Mouse (Mus musculus) intestine, postnatal 0 days (tissue): Measurements from ENCODE around the gene Smarcd2. TPM values are rescaled to one million over a fixed set of nuclear protein-coding genes. Genes with fewer than 3 reads are reported as not detected.

Source experiments
- ATAC-seq: fragments of 200-750 bp; cut with Nextera tagmentation; 2 replicates; pipeline ENCODE4 v1.8.0; 2017; ENCODE audit warnings: mild to moderate bottlenecking, moderate TSS enrichment, moderate library complexity
- H3K27ac ChIP-seq: fragments of 300-500 bp; sonication (generic); 2 replicates; pipeline ENCODE4 v1.5.1; 2014; ENCODE audit warnings: mild to moderate bottlenecking, low read depth, low read length, moderate library complexity
- H3K27me3 ChIP-seq: fragments of 300-500 bp; sonication (generic); replicated peaks from 2 replicates; pipeline ENCODE4 v1.6.1; 2014; ENCODE audit warnings: low read length, mixed read lengths; ENCODE audit not compliant: control insufficient read depth, insufficient read depth
- H3K36me3 ChIP-seq: fragments of 300-500 bp; sonication (generic); 2 replicates; pipeline ENCODE4 v1.6.1; 2014; ENCODE audit warnings: mild to moderate bottlenecking, moderate library complexity; ENCODE audit not compliant: control insufficient read depth, insufficient read depth
- H3K4me1 ChIP-seq: fragments of 300-500 bp; sonication (generic); replicated peaks from 2 replicates; pipeline ENCODE4 v1.6.1; 2014; ENCODE audit warnings: antibody characterized with exemption, low read length, mixed read lengths; ENCODE audit not compliant: control insufficient read depth, insufficient read depth
- H3K4me2 ChIP-seq: fragments of 300-500 bp; sonication (generic); replicated peaks from 2 replicates; pipeline ENCODE4 v1.6.1; 2014; ENCODE audit warnings: low read depth, mild to moderate bottlenecking, moderate library complexity
- H3K4me3 ChIP-seq: fragments of 300-500 bp; sonication (generic); 2 replicates; pipeline ENCODE4 v1.5.1; 2014; ENCODE audit warnings: low read depth, low read length
- H3K9ac ChIP-seq: fragments of 300-500 bp; sonication (generic); 2 replicates; pipeline ENCODE4 v1.6.1; 2014; ENCODE audit warnings: mild to moderate bottlenecking, low read depth, low read length
- H3K9me3 ChIP-seq: fragments of 300-500 bp; sonication (generic); 2 replicates; pipeline ENCODE4 v1.6.1; 2016; ENCODE audit warnings: mixed run types; ENCODE audit not compliant: control insufficient read depth
- CTCF ChIP-seq: sonication (generic); IDR thresholded peaks from 2 replicates; pipeline ENCODE4 v1.5.1; 2016; ENCODE audit warnings: low read depth, mild to moderate bottlenecking, control low read depth, antibody characterized with exemption, moderate library complexity
- WGBS: fragments of 180-500 bp; shearing (Covaris S2); extraction: QIAGEN DNeasy Blood & Tissue Kit; methylation state at CpG from one replicate; pipeline ENCODE4 v1.1.7; 2014; 5-methylcytosine and 5-hydroxymethylcytosine counted together
- polyA plus RNA-seq: library from polyadenylated mRNA; unstranded; fragments of >200 nt; fragmentation: Nextera tagmentation; extraction: Ambion mirVana; gene quantifications from 2 replicates; pipeline ENCODE4 v1.2.1, GENCODE M21; 2015

Smarcd2 gene
- polyA plus RNA-seq, 1 experiment from 2014 or later = 25.3 TPM

GRCm38 (mm10) chr11:106271794-106272643, 753 bp downstream of the Smarcd2 start:
- peak overlapping the region; percentile 97 for H3K4me3 ChIP-seq
- H3K9me3 ChIP-seq = no peaks in the 10 kb centered on the region
- H3K4me1 ChIP-seq = peaks cover 10% of the 10 kb centered on the region
- TF ChIP-seq CTCF = no peak
- H3K27ac ChIP-seq = peak overlapping the region; percentile 98
- ATAC-seq = peak; percentile 34
- WGBS = under 1% methylated on average over 41 of the region's 41 CpGs
- peaks cover 3% of the 10 kb centered on the region for H3K36me3 ChIP-seq
- no peaks in the 10 kb centered on the region for H3K27me3 ChIP-seq
- peak overlapping the region; percentile 77 for H3K4me2 ChIP-seq
- H3K9ac ChIP-seq = peak overlapping the region; percentile 95

- Histone ChIP-seq H3K4me1 (peaks cover 10% of the 10 kb centered on the region), H3K36me3 (peaks cover 11% of the 10 kb centered on the region), H3K27me3 (no peaks in the 10 kb centered on the region), H3K4me3 (peak overlapping the region; percentile 97), H3K4me2 (peak overlapping the region; percentile 77), H3K9me3 (no peaks in the 10 kb centered on the region), H3K27ac (peak overlapping the region; percentile 98; the same call in 1 of the 2 replicates), H3K9ac (peak overlapping the region; percentile 95)
- peak; percentile 47 for TF ChIP-seq CTCF
- 11% methylated on average over 5 of the region's 5 CpGs for WGBS
- ATAC-seq = no peak
Measured at GRCm38 (mm10) chr11:106271131-106271793, 1.5 kb downstream of the Smarcd2 start.

GRCm38 (mm10) chr11:106269060-106269431, 3.7 kb downstream of the Smarcd2 start:
- Histone ChIP-seq H3K27ac (no peak overlapping the region), H3K9me3 (no peaks in the 10 kb centered on the region), H3K4me3 (no peak overlapping the region), H3K9ac (no peak overlapping the region), H3K4me2 (peak overlapping the region; percentile 35), H3K27me3 (no peaks in the 10 kb centered on the region), H3K4me1 (no peaks in the 10 kb centered on the region; the same call in none of the 2 replicates), H3K36me3 (peaks cover 33% of the 10 kb centered on the region)
- 18% methylated on average over 3 of the region's 3 CpGs for WGBS
- no peak for ATAC-seq
- no peak for TF ChIP-seq CTCF

- peak overlapping the region; percentile 35 for H3K4me2 ChIP-seq
- no peaks in the 10 kb centered on the region; the same call in none of the 2 replicates for H3K4me1 ChIP-seq
- H3K9me3 ChIP-seq = no peaks in the 10 kb centered on the region
- no peaks in the 10 kb centered on the region for H3K27me3 ChIP-seq
- H3K9ac ChIP-seq = no peak overlapping the region
- peak overlapping the region; percentile 16; the same call in 1 of the 2 replicates for H3K27ac ChIP-seq
- ATAC-seq = no peak
- H3K36me3 ChIP-seq = peaks cover 39% of the 10 kb centered on the region
- H3K4me3 ChIP-seq = no peak overlapping the region
- TF ChIP-seq CTCF = no peak
- 39% methylated on average over 8 of the region's 8 CpGs for WGBS
Measured at GRCm38 (mm10) chr11:106268326-106269059, 4.3 kb downstream of the Smarcd2 start.

GRCm38 (mm10) chr11:106267871-106268270, 4.9 kb downstream of the Smarcd2 start:
- ATAC-seq = no peak
- H3K9me3 ChIP-seq = no peaks in the 10 kb centered on the region
- no peak overlapping the region for H3K9ac ChIP-seq
- 76% methylated on average over 5 of the region's 5 CpGs for WGBS
- peaks cover 45% of the 10 kb centered on the region for H3K36me3 ChIP-seq
- 0 out of 2 replicates have a peak overlapping the region, but pooled peaks have one; percentile 21 for H3K27ac ChIP-seq
- TF ChIP-seq CTCF = no peak
- H3K4me2 ChIP-seq = peak overlapping the region; percentile 35; the same call in 1 of the 2 replicates
- no peaks in the 10 kb centered on the region; the same call in none of the 2 replicates for H3K4me1 ChIP-seq
- H3K27me3 ChIP-seq = no peaks in the 10 kb centered on the region
- H3K4me3 ChIP-seq = no peak overlapping the region
